Mouse (Mus musculus): ENCODE results near the gene Rbfox1.

GRCm38 (mm10) chr16:7212756-7213155, 1327.6 kb downstream of the Rbfox1 start:
- TF ChIP-seq CTCF (IDR thresholded peaks at IDR 0.05; ENCODE audit: borderline replicate concordance, extremely low read depth, insufficient read depth, insufficient read length) = no peak
- no peak for TF ChIP-seq POLR2A (IDR thresholded peaks at IDR 0.05; ENCODE audit: borderline replicate concordance, extremely low read depth, insufficient read depth, insufficient read length, poor library complexity, severe bottlenecking)

All from brain, embryonic 14.5 days (tissue).